Mouse (Mus musculus) midbrain, embryonic 11.5 days (tissue): Measurements from ENCODE around the gene Rarb. TPM values are rescaled to one million over a fixed set of nuclear protein-coding genes. Genes with fewer than 3 reads are reported as not detected.

Experiments
- ATAC-seq: fragments of 200-750 bp; cut with Nextera tagmentation; 2 replicates; pipeline ENCODE4 v1.8.0; 2017; ENCODE audit warnings: moderate TSS enrichment, moderate library complexity; ENCODE audit not compliant: low FRiP score
- DNase-seq: peaks from one replicate; pipeline ENCODE4 v3.0.0; 2015; ENCODE audit warnings: low spot score; ENCODE audit errors: missing footprints
- H3K27ac ChIP-seq: fragments of 300-500 bp; sonication (generic); 2 replicates; pipeline ENCODE4 v1.5.1; 2014; ENCODE audit warnings: low read depth, low read length
- H3K27me3 ChIP-seq: fragments of 300-500 bp; sonication (generic); 2 replicates; pipeline ENCODE4 v1.6.1; 2014; ENCODE audit warnings: mild to moderate bottlenecking, low read length, moderate library complexity, mixed read lengths; ENCODE audit not compliant: control insufficient read depth, insufficient read depth
- H3K36me3 ChIP-seq: fragments of 300-500 bp; sonication (generic); 2 replicates; pipeline ENCODE4 v1.6.1; 2014; ENCODE audit warnings: mild to moderate bottlenecking, low read length, moderate library complexity, mixed read lengths; ENCODE audit not compliant: control insufficient read depth, insufficient read depth
- H3K4me1 ChIP-seq: fragments of 300-500 bp; sonication (generic); 2 replicates; pipeline ENCODE4 v1.6.1; 2014; ENCODE audit warnings: low read length; ENCODE audit not compliant: control insufficient read depth, insufficient read depth
- H3K4me2 ChIP-seq: fragments of 300-500 bp; sonication (generic); 2 replicates; pipeline ENCODE4 v1.6.1; 2014; ENCODE audit warnings: mild to moderate bottlenecking, moderate library complexity
- H3K4me3 ChIP-seq: fragments of 300-500 bp; sonication (generic); 2 replicates; pipeline ENCODE4 v1.5.1; 2014; ENCODE audit warnings: low read depth, low read length
- H3K9ac ChIP-seq: fragments of 300-500 bp; sonication (generic); 2 replicates; pipeline ENCODE4 v1.6.1; 2014; ENCODE audit warnings: low read length
- H3K9me3 ChIP-seq: fragments of 300-500 bp; sonication (generic); 2 replicates; pipeline ENCODE4 v1.6.1; 2016; ENCODE audit warnings: low read length; ENCODE audit not compliant: control insufficient read depth
- WGBS: fragments of 180-500 bp; shearing (Covaris S2); extraction: QIAGEN DNeasy Blood & Tissue Kit; methylation state at CpG from one replicate; pipeline ENCODE4 v1.1.7; 2014; 5-methylcytosine and 5-hydroxymethylcytosine counted together
- polyA plus RNA-seq: library from polyadenylated mRNA; unstranded; fragments of >200 nt; fragmentation: Nextera tagmentation; extraction: Ambion mirVana; gene quantifications from 2 replicates; pipeline ENCODE4 v1.2.1, GENCODE M21; 2014

Gene Rarb
- polyA plus RNA-seq, 1 experiment from 2014 or later = 12.8 TPM

GRCm38 (mm10) chr14:16384783-16385182 is 434.2 kb downstream of the Rarb start:
- Histone ChIP-seq H3K9me3 (no peaks in the 10 kb centered on the region), H3K36me3 (no peaks in the 10 kb centered on the region; the same call in 1 of the 2 replicates), H3K4me1 (no peaks in the 10 kb centered on the region), H3K9ac (no peak overlapping the region), H3K27me3 (no peaks in the 10 kb centered on the region), H3K4me2 (no peak overlapping the region), H3K27ac (no peak overlapping the region), H3K4me3 (no peak overlapping the region)
- ATAC-seq (no peak), DNase-seq (no peak)
- WGBS = 90% methylated on average over 1 of the region's 1 CpGs
